Mouse (Mus musculus) MEL (cell line): ENCODE data around the gene Cc2d1a. TPM values are rescaled to one million over a fixed set of nuclear protein-coding genes. Genes with fewer than 3 reads are reported as not detected.

Experiments used
- DNase-seq: peaks from one replicate; pipeline ENCODE4 v3.0.0; 2011; ENCODE audit warnings: low read depth, low spot score
- H3K27ac ChIP-seq: 2 replicates; pipeline ENCODE4 v1.5.1; 2012; ENCODE audit warnings: low read depth, mild to moderate bottlenecking, control low read depth, low read length, moderate library complexity; ENCODE audit not compliant: control insufficient read depth
- H3K27me3 ChIP-seq, 2 experiments: fragments of 150-350 bp in 1 of 2; sonication (generic) in 1 of 2; 2 replicates each; pipeline ENCODE4 v1.6.1; 2012; ENCODE audit warnings: low read length in 2 of 2, mild to moderate bottlenecking in 2 of 2, improper control_type of control experiment in 1 of 2, moderate library complexity in 1 of 2; ENCODE audit not compliant: insufficient read depth in 2 of 2, control insufficient read depth in 1 of 2
- H3K36me3 ChIP-seq, 2 experiments: 2 replicates each; pipeline ENCODE4 v1.6.1; 2012 to 2014; ENCODE audit warnings: low read length in 2 of 2, improper control_type of control experiment in 1 of 2, inconsistent platforms in 1 of 2, mild to moderate bottlenecking in 1 of 2; ENCODE audit not compliant: insufficient read depth in 2 of 2, control insufficient read depth in 1 of 2
- H3K4me1 ChIP-seq, 2 experiments: fragments of 150-350 bp in 1 of 2; sonication (generic) in 1 of 2; 2 replicates each; pipeline ENCODE4 v1.6.1; 2012; ENCODE audit warnings: low read length in 2 of 2, improper control_type of control experiment in 1 of 2, mild to moderate bottlenecking in 1 of 2; ENCODE audit not compliant: insufficient read depth in 2 of 2, control insufficient read depth in 1 of 2
- H3K4me3 ChIP-seq, 2 experiments: fragments of 150-350 bp in 1 of 2; sonication (generic) in 1 of 2; 2 replicates each; pipeline ENCODE4 v1.5.1; 2012; ENCODE audit warnings: low read depth in 2 of 2, low read length in 2 of 2, mild to moderate bottlenecking in 2 of 2, moderate library complexity in 2 of 2, control low read depth in 1 of 2, improper control_type of control experiment in 1 of 2; ENCODE audit not compliant: control insufficient read depth in 1 of 2, insufficient read depth in 1 of 2
- H3K79me2 ChIP-seq: 2 replicates; pipeline ENCODE4 v1.6.1; 2012; ENCODE audit warnings: mild to moderate bottlenecking, low read length, moderate library complexity; ENCODE audit not compliant: control insufficient read depth, poor library complexity, insufficient read depth
- H3K9ac ChIP-seq: 2 replicates; pipeline ENCODE4 v1.6.1; 2012; ENCODE audit warnings: low read depth, mild to moderate bottlenecking, control low read depth, low read length, moderate library complexity; ENCODE audit not compliant: control insufficient read depth, poor library complexity, severe bottlenecking
- H3K9me3 ChIP-seq: fragments of 150-350 bp; sonication (generic); replicated peaks from 2 replicates; pipeline ENCODE4 v1.6.1; 2012; ENCODE audit warnings: mild to moderate bottlenecking, low read length, improper control_type of control experiment, moderate library complexity; ENCODE audit not compliant: insufficient read depth
- BHLHE40 ChIP-seq: IDR thresholded peaks from 2 replicates; pipeline ENCODE4 v1.6.1; 2012; ENCODE audit warnings: low read depth, mild to moderate bottlenecking, inconsistent platforms, low read length, improper control_type of control experiment, borderline replicate concordance
- CTCF ChIP-seq, 3 experiments: IDR thresholded peaks in 2 of 3; conservative IDR thresholded peaks in 1 of 3; 2 replicates each; pipeline ENCODE4 v1.5.1; 2011 to 2012; ENCODE audit warnings: low read length in 3 of 3, low read depth in 2 of 3, mild to moderate bottlenecking in 2 of 3, improper control_type of control experiment in 1 of 3, inconsistent platforms in 1 of 3, mixed read lengths in 1 of 3, moderate library complexity in 1 of 3; ENCODE audit not compliant: control insufficient read depth in 1 of 3, insufficient read depth in 1 of 3, poor library complexity in 1 of 3, severe bottlenecking in 1 of 3
- E2F4 ChIP-seq: IDR thresholded peaks from 2 replicates; pipeline ENCODE4 v1.6.1; 2011; ENCODE audit warnings: low read depth, low read length, improper control_type of control experiment, borderline replicate concordance
- ELF1 ChIP-seq: IDR thresholded peaks from 2 replicates; pipeline ENCODE4 v1.6.1; 2014; ENCODE audit warnings: low read depth, mild to moderate bottlenecking, inconsistent platforms, low read length, improper control_type of control experiment, moderate library complexity
- GABPA ChIP-seq: IDR thresholded peaks from 2 replicates; pipeline ENCODE4 v1.6.1; 2012; ENCODE audit warnings: low read depth, mild to moderate bottlenecking, inconsistent platforms, low read length, improper control_type of control experiment, moderate library complexity
- JUND ChIP-seq: IDR thresholded peaks from 2 replicates; pipeline ENCODE4 v1.6.1; 2011; ENCODE audit warnings: low read depth, mild to moderate bottlenecking, improper control_type of control experiment, low read length
- KAT2A ChIP-seq: conservative IDR thresholded peaks from 2 replicates; pipeline ENCODE4 v1.6.1; 2012; ENCODE audit warnings: low read depth, low read length, improper control_type of control experiment, inconsistent platforms
- MAFK ChIP-seq: IDR thresholded peaks from 2 replicates; pipeline ENCODE4 v1.6.1; 2011; ENCODE audit warnings: low read depth, mild to moderate bottlenecking, low read length, improper control_type of control experiment, borderline replicate concordance
- MAX ChIP-seq: IDR thresholded peaks from 2 replicates; pipeline ENCODE4 v1.6.1; 2011; ENCODE audit warnings: low read length, improper control_type of control experiment
- MAZ ChIP-seq: IDR thresholded peaks from 2 replicates; pipeline ENCODE4 v1.6.1; 2012; ENCODE audit warnings: low read depth, mild to moderate bottlenecking, inconsistent platforms, low read length, improper control_type of control experiment
- MYB ChIP-seq: IDR thresholded peaks from 2 replicates; pipeline ENCODE4 v1.6.1; 2011; ENCODE audit warnings: mild to moderate bottlenecking, low read depth, low read length, improper control_type of control experiment
- MYC ChIP-seq: IDR thresholded peaks from 2 replicates; pipeline ENCODE4 v1.6.1; 2011; ENCODE audit warnings: low read depth, mild to moderate bottlenecking, low read length, improper control_type of control experiment, moderate library complexity
- NELFE ChIP-seq: IDR thresholded peaks from 2 replicates; pipeline ENCODE4 v1.6.1; 2011; ENCODE audit warnings: low read depth, low read length, improper control_type of control experiment
- NRF1 ChIP-seq: IDR thresholded peaks from 2 replicates; pipeline ENCODE4 v1.6.1; 2014; ENCODE audit warnings: low read depth, mild to moderate bottlenecking, inconsistent platforms, low read length, improper control_type of control experiment, moderate library complexity; ENCODE audit not compliant: poor library complexity, insufficient read depth, severe bottlenecking
- POLR2A ChIP-seq, 2 experiments: IDR thresholded peaks; 2 replicates each; pipeline ENCODE4 v1.6.1; 2011 to 2012; ENCODE audit warnings: low read length in 2 of 2, mild to moderate bottlenecking in 2 of 2, control low read depth in 1 of 2, improper control_type of control experiment in 1 of 2, low read depth in 1 of 2, moderate library complexity in 1 of 2; ENCODE audit not compliant: control insufficient read depth in 1 of 2, insufficient read depth in 1 of 2, poor library complexity in 1 of 2
- POLR2AphosphoS5 ChIP-seq: IDR thresholded peaks from 2 replicates; pipeline ENCODE4 v1.6.1; 2012; ENCODE audit warnings: low read depth, borderline replicate concordance, mild to moderate bottlenecking, inconsistent platforms, low read length, moderate library complexity, mixed read lengths
- RAD21 ChIP-seq: IDR thresholded peaks from 2 replicates; pipeline ENCODE4 v1.6.1; 2011; ENCODE audit warnings: mild to moderate bottlenecking, low read depth, low read length, improper control_type of control experiment
- TAL1 ChIP-seq: IDR thresholded peaks from 2 replicates; pipeline ENCODE4 v1.6.1; 2012; ENCODE audit warnings: mild to moderate bottlenecking, inconsistent platforms, low read length, moderate library complexity, mixed read lengths
- TBP ChIP-seq: IDR thresholded peaks from 2 replicates; pipeline ENCODE4 v1.8.0; 2011; ENCODE audit warnings: low read depth, low read length, improper control_type of control experiment
- UBTF ChIP-seq: IDR thresholded peaks from 2 replicates; pipeline ENCODE4 v1.6.1; 2012; ENCODE audit warnings: low read depth, mild to moderate bottlenecking, inconsistent platforms, low read length, improper control_type of control experiment, moderate library complexity, borderline replicate concordance; ENCODE audit not compliant: insufficient read depth
- ZKSCAN1 ChIP-seq: IDR thresholded peaks from 2 replicates; pipeline ENCODE4 v1.6.1; 2012; ENCODE audit warnings: low read depth, mild to moderate bottlenecking, inconsistent platforms, low read length, improper control_type of control experiment, moderate library complexity
- polyA plus RNA-seq, 2 experiments: library from polyadenylated mRNA; stranded (reverse) in 1 of 2; unstranded in 1 of 2; fragments of >175 nt in 1 of 2; fragments of >200 nt in 1 of 2; gene quantifications; 2 replicates each; pipeline versions ENCODE4 v1.2.1 to v1.2.4; 2012; ENCODE audit warnings: low replicate concordance in 2 of 2, low read depth in 1 of 2; ENCODE audit not compliant: insufficient read length in 2 of 2, insufficient read depth in 1 of 2, missing spikeins in 1 of 2
- total RNA-seq: library from RNA; depleted of rRNA; stranded (reverse); fragments of 300-350 nt; gene quantifications from 2 replicates; pipeline ENCODE4 v1.2.3, GENCODE M21; 2012

Cc2d1a gene
- total and polyA plus RNA-seq, 3 experiments: 9.1 to 18.7 TPM; not detected in 1

DNA sequence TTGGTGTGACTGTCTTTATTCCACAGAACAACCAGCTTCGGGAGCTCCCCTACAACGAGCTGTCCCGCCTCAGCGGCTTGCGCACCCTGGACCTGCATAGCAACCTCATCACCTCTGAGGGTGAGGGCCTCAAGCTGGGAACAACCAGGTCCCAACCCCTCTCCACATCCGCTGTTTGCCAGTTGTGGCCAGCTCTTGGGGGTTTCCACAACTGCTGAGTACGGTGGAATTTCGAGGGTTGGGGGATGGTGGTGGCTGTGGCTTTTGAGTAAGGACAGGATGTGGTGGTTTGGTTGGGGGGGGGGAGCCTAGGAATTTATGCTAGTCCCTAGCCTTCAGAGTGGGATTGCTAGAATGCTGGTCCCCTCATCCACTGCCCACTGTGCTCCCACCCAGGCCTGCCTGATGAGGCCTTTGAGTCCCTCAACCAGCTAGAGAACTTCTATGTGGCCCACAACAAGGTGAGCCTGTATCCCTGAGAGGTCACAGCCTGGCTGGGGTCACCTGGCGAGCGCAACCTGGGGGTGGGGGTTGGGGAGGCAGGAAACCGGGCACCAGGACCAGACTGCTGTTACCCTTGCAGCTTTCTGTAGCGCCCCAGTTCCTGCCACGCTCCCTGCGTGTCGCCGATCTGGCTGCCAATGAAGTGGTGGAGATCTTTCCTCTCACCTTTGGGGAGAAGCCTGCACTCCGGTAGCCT is 20.4 kb downstream of the Cc2d1a start:
- Histone ChIP-seq H3K36me3 (no peaks in the 10 kb centered on the region), H3K27me3 (no peaks in the 10 kb centered on the region), H3K9me3 (no peaks in the 10 kb centered on the region), H3K4me1 (peaks cover 0 to 7% of the 10 kb centered on the region in 2 experiments; a peak in 1 of 4 replicates), H3K9ac (no peak overlapping the region), H3K4me3 (no peak overlapping the region), H3K27ac (no peak overlapping the region), H3K79me2 (no peaks in the 10 kb centered on the region)
- DNase-seq: no peak
- no peak for TF ChIP-seq CTCF (IDR thresholded peaks at IDR 0.05 in 2 of 3, conservative IDR thresholded peaks at IDR 0.05 in 1 of 3; ENCODE audit: control insufficient read depth in 1 of 3, insufficient read depth in 1 of 3, low read depth in 2 of 3, low read length in 3 of 3, poor library complexity in 1 of 3, severe bottlenecking in 1 of 3)
- no peak for TF ChIP-seq NELFE
- no peak for TF ChIP-seq RAD21
- no peak for TF ChIP-seq NRF1
- TF ChIP-seq POLR2AphosphoS5: no peak
- no peak for TF ChIP-seq MAFK

DNA sequence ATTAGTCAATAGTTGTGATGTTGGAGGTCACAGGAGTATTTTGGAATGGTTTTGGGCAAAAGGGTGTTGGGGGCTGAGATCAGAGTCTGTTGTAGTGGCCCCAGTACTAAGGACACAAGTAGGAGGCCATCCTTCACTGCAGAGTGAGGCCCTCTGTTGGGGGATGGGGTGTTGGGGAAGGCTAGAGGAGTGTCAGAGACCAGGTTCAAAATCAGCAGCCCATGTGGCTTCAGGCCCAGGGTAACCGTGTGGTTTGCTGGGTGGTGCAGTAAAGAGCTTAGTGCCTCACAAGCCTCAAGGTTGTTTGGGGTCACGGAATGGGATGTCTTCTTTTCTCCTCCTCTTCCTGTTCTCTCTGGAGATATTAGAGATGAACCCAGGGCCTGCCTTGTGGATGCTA is 21.0 kb downstream of the Cc2d1a start:
- Histone ChIP-seq H3K4me1 (peaks cover 0 to 7% of the 10 kb centered on the region in 2 experiments; a peak in 1 of 4 replicates), H3K9me3 (no peaks in the 10 kb centered on the region), H3K79me2 (no peaks in the 10 kb centered on the region), H3K9ac (no peak overlapping the region), H3K27me3 (no peaks in the 10 kb centered on the region), H3K4me3 (no peak overlapping the region), H3K36me3 (no peaks in the 10 kb centered on the region), H3K27ac (no peak overlapping the region)
- TF ChIP-seq JUND (no peak), TBP (no peak), TAL1 (no peak), ELF1 (no peak), MYC (no peak), MAZ (no peak), POLR2AphosphoS5 (no peak), BHLHE40 (no peak), GABPA (no peak), E2F4 (no peak), MAFK (no peak), CTCF (IDR thresholded peaks at IDR 0.05 in 2 of 3, conservative IDR thresholded peaks at IDR 0.05 in 1 of 3; ENCODE audit: control insufficient read depth in 1 of 3, insufficient read depth in 1 of 3, low read depth in 2 of 3, low read length in 3 of 3, poor library complexity in 1 of 3, severe bottlenecking in 1 of 3) (no peak), MAX (no peak), MYB (no peak), UBTF (no peak), ZKSCAN1 (no peak), POLR2A (IDR thresholded peaks at IDR 0.05; ENCODE audit: control insufficient read depth in 1 of 2, insufficient read depth in 1 of 2, low read depth in 1 of 2, low read length in 2 of 2, poor library complexity in 1 of 2) (no peak), KAT2A (no peak)
- no peak for DNase-seq
